Mouse (Mus musculus) CH12.LX (cell line): ENCODE measurements around the gene Dner.

ENCODE experiments used
- BHLHE40 ChIP-seq: IDR thresholded peaks from 2 replicates; pipeline ENCODE4 v1.6.1; 2011; ENCODE audit warnings: mild to moderate bottlenecking, low read depth, low read length, improper control_type of control experiment
- CTCF ChIP-seq, 2 experiments: IDR thresholded peaks in 1 of 2; conservative IDR thresholded peaks in 1 of 2; 2 replicates each; pipeline ENCODE4 v1.5.1; 2011 to 2012; ENCODE audit warnings: low read depth in 2 of 2, low read length in 2 of 2, improper control_type of control experiment in 1 of 2, inconsistent platforms in 1 of 2, mild to moderate bottlenecking in 1 of 2, moderate library complexity in 1 of 2
- EP300 ChIP-seq: IDR thresholded peaks from 2 replicates; pipeline ENCODE4 v1.6.1; 2011; ENCODE audit warnings: low read length, improper control_type of control experiment
- MAFK ChIP-seq: IDR thresholded peaks from 2 replicates; pipeline ENCODE4 v1.6.1; 2011; ENCODE audit warnings: low read length, improper control_type of control experiment; ENCODE audit not compliant: insufficient replicate concordance
- MXI1 ChIP-seq: IDR thresholded peaks from 2 replicates; pipeline ENCODE4 v1.6.1; 2011; ENCODE audit warnings: mild to moderate bottlenecking, low read depth, low read length, improper control_type of control experiment
- POLR2A ChIP-seq: IDR thresholded peaks from 2 replicates; pipeline ENCODE4 v1.6.1; 2011; ENCODE audit warnings: low read depth, mild to moderate bottlenecking, improper control_type of control experiment, low read length
- RAD21 ChIP-seq: IDR thresholded peaks from 2 replicates; pipeline ENCODE4 v1.6.1; 2011; ENCODE audit warnings: low read depth, mild to moderate bottlenecking, low read length, improper control_type of control experiment, moderate library complexity

- TF ChIP-seq MXI1 (no peak), BHLHE40 (no peak), EP300 (no peak), CTCF (conservative IDR thresholded peaks at IDR 0.05 in 1 of 2, IDR thresholded peaks at IDR 0.05 in 1 of 2; ENCODE audit: low read depth in 2 of 2, low read length in 2 of 2) (no peak), POLR2A (no peak), RAD21 (no peak), MAFK (no peak)
Measured at GRCm38 (mm10) chr1:84590534-84590933, 105.5 kb downstream of the Dner start.
